In genomic region chr6:146392188-146392587, GRCm38 (mm10) we compare ENCODE assay signal across 17 mouse cellular contexts.
DNase-seq lines count a peak whose midpoint lies in the region; ATAC-seq and TF ChIP-seq lines count a peak whose summit lies in the region.
"Had no signal": no experiment of that assay in that cellular context is flagged by ENCODE, and none has a peak within 500 bp of the region (broad histone marks: within the 10 kb centered on the region; RNA-seq: fewer than 3 reads in every experiment).

No protein-coding gene starts in this region.

- no peaks in the 10 kb centered on the region for H3K27me3 ChIP-seq in liver, embryonic 14.5 days (ENCODE audit: control insufficient read depth, insufficient read depth, low read length)
- H3K27me3 ChIP-seq in liver, embryonic 11.5 days (replicated peaks; ENCODE audit: control insufficient read depth, insufficient read depth, low read length) = no peaks in the 10 kb centered on the region
- H3K27me3 ChIP-seq in hindbrain, embryonic 13.5 days = no peaks in the 10 kb centered on the region
- H3K27me3 ChIP-seq: lung, embryonic 15.5 days; midbrain, embryonic 12.5 days had no signal

- intact Hi-C loops in gastrocnemius, adult 2 months (cut with DNase I) = no loop called here

- TF ChIP-seq EP300 in liver, embryonic 14.5 days (IDR thresholded peaks at IDR 0.05; ENCODE audit: low read depth) = no peak

- H3K9ac ChIP-seq in liver, embryonic 14.5 days (replicated peaks) = no peak overlapping the region
- H3K9ac ChIP-seq in liver, embryonic 11.5 days (ENCODE audit: low read depth, low read length) = no peak overlapping the region
- H3K9ac ChIP-seq in hindbrain, embryonic 13.5 days = no peak overlapping the region
- H3K9ac ChIP-seq: lung, embryonic 15.5 days; midbrain, embryonic 12.5 days had no signal

- H3K4me2 ChIP-seq in liver, embryonic 14.5 days (ENCODE audit: low read depth) = no peak overlapping the region
- H3K4me2 ChIP-seq in liver, embryonic 11.5 days = no peak overlapping the region
- H3K4me2 ChIP-seq in hindbrain, embryonic 13.5 days = no peak overlapping the region
- H3K4me2 ChIP-seq: lung, embryonic 15.5 days; midbrain, embryonic 12.5 days had no signal

- no peak overlapping the region for H3K4me3 ChIP-seq in gastrocnemius, adult 2 months
- no peak overlapping the region for H3K4me3 ChIP-seq in liver, embryonic 14.5 days (ENCODE audit: insufficient read depth in 1 of 2, low read depth in 2 of 2, low read length in 2 of 2)
- no peak overlapping the region for H3K4me3 ChIP-seq in liver, embryonic 11.5 days (ENCODE audit: low read depth, low read length)
- no peak overlapping the region for H3K4me3 ChIP-seq in hindbrain, embryonic 13.5 days
- H3K4me3 ChIP-seq: lung, embryonic 15.5 days; midbrain, embryonic 12.5 days had no signal

- peak; percentile 41 for TF ChIP-seq CTCF in gastrocnemius, adult 2 months (IDR thresholded peaks at IDR 0.05)
- TF ChIP-seq CTCF in liver, embryonic 14.5 days (IDR thresholded peaks at IDR 0.05; ENCODE audit: low read depth) = peak; percentile 67

- 67% methylated on average over 2 of the region's 2 CpGs for WGBS in liver, embryonic 14.5 days (ENCODE audit: insufficient replicate concordance)
- WGBS in liver, embryonic 11.5 days = 79% methylated on average over 2 of the region's 2 CpGs
- WGBS in hindbrain, embryonic 13.5 days = 91% methylated on average over 2 of the region's 2 CpGs

- H3K36me3 ChIP-seq in liver, embryonic 14.5 days (replicated peaks; ENCODE audit: control insufficient read depth, insufficient read depth, low read depth) = no peaks in the 10 kb centered on the region
- H3K36me3 ChIP-seq in liver, embryonic 11.5 days (ENCODE audit: control insufficient read depth, insufficient read depth, low read length) = peaks cover 2% of the 10 kb centered on the region; the same call in 1 of the 2 replicates
- H3K36me3 ChIP-seq in hindbrain, embryonic 13.5 days = no peaks in the 10 kb centered on the region
- H3K36me3 ChIP-seq: lung, embryonic 15.5 days; midbrain, embryonic 12.5 days had no signal

- no peak for DNase-seq in gastrocnemius, adult 2 months
- DNase-seq in gastrocnemius, postnatal 10 days = no peak
- no peak for DNase-seq in liver, embryonic 14.5 days (ENCODE audit: low read depth in 3 of 3, low spot score in 3 of 3)
- no peak for DNase-seq in liver, embryonic 11.5 days (ENCODE audit: low spot score)
- DNase-seq in B cell, adult 2 months = peak; percentile 19 to 24
- DNase-seq in embryo, embryonic 9.5 days (ENCODE audit: extremely low spot score) = no peak
- DNase-seq: cerebellum, adult 2 months; embryo, embryonic 11 days; heart, postnatal 36 days; kidney, adult 11 months; left cerebral cortex, postnatal 4 days; spleen, adult 18-20 months; thymus, adult 2 months had no signal

- H3K4me1 ChIP-seq in liver, embryonic 14.5 days (replicated peaks; ENCODE audit: control insufficient read depth in 2 of 2, insufficient read depth in 2 of 2, low read length in 1 of 2) = no peaks in the 10 kb centered on the region
- H3K4me1 ChIP-seq in liver, embryonic 11.5 days (replicated peaks; ENCODE audit: control insufficient read depth, insufficient read depth, low read length) = no peaks in the 10 kb centered on the region
- H3K4me1 ChIP-seq in hindbrain, embryonic 13.5 days (replicated peaks) = peaks cover under 1% of the 10 kb centered on the region; the same call in 1 of the 2 replicates
- H3K4me1 ChIP-seq: lung, embryonic 15.5 days had no signal

- no peak overlapping the region for H3K27ac ChIP-seq in gastrocnemius, adult 2 months
- no peak overlapping the region for H3K27ac ChIP-seq in liver, embryonic 14.5 days
- no peak overlapping the region for H3K27ac ChIP-seq in liver, embryonic 11.5 days (ENCODE audit: low read depth, low read length)
- H3K27ac ChIP-seq in hindbrain, embryonic 13.5 days = no peak overlapping the region
- H3K27ac ChIP-seq: lung, embryonic 15.5 days; midbrain, embryonic 12.5 days had no signal

- no peaks in the 10 kb centered on the region for H3K9me3 ChIP-seq in liver, embryonic 14.5 days (ENCODE audit: control insufficient read depth, low read length)
- no peaks in the 10 kb centered on the region for H3K9me3 ChIP-seq in liver, embryonic 11.5 days (ENCODE audit: control insufficient read depth, low read length)
- H3K9me3 ChIP-seq in hindbrain, embryonic 13.5 days = no peaks in the 10 kb centered on the region
- H3K9me3 ChIP-seq: lung, embryonic 15.5 days; midbrain, embryonic 12.5 days had no signal

- no peak for ATAC-seq in liver, embryonic 14.5 days (ENCODE audit: insufficient read depth)
- no peak for ATAC-seq in liver, embryonic 11.5 days (replicated peaks; ENCODE audit: low FRiP score)
- ATAC-seq in erythroblast, adult 5-6 weeks (replicated peaks; ENCODE audit: low FRiP score, poor library complexity, severe bottlenecking) = 0 out of 2 replicates have a peak, but pooled peaks have one; percentile 51
- no peak for ATAC-seq in hindbrain, embryonic 13.5 days (ENCODE audit: low FRiP score)

Comparison
In these comparisons a context has a peak if more than half of its experiments do, and no peak if none do; other contexts are left out.
1. DNase-seq: peak in B cell, adult 2 months (2 of 2); none in gastrocnemius, adult 2 months (single experiment), gastrocnemius, postnatal 10 days (single experiment), liver, embryonic 14.5 days (0 of 3), liver, embryonic 11.5 days (single experiment) and embryo, embryonic 9.5 days (single experiment).